In genomic region chr2:26273611-26274010, GRCm38 (mm10) we compare ENCODE assay signal across 8 mouse cellular contexts. TPM values are rescaled to one million over a fixed set of nuclear protein-coding genes. Genes with fewer than 3 reads are reported as not detected.
DNase-seq lines count a peak whose midpoint lies in the region; ATAC-seq and TF ChIP-seq lines count a peak whose summit lies in the region.

No protein-coding gene starts in this region.

- H3K4me2 ChIP-seq in intestine, embryonic 14.5 days (ENCODE audit: low read length) = no peak overlapping the region

- intact Hi-C loops in left cerebral cortex, postnatal 36 days (cut with DNase I) = loop anchor here (2.0 to 10.0 kb wide), 2 partner anchors 119 to 249 kb away; partner anchors contain the start of gene Ubac1

- TF ChIP-seq CTCF in thymus, adult 2 months (IDR thresholded peaks at IDR 0.05; ENCODE audit: borderline replicate concordance, control insufficient read depth, extremely low read depth, insufficient read depth, low read length, poor library complexity) = 0 out of 2 replicates have a peak, but pooled peaks have one; percentile 18

- peak; percentile 63; the same call in 1 of the 2 replicates for ATAC-seq in intestine, embryonic 14.5 days (replicated peaks; ENCODE audit: low FRiP score, low TSS enrichment, low read depth)

- no peaks in the 10 kb centered on the region for H3K4me1 ChIP-seq in intestine, embryonic 14.5 days (replicated peaks; ENCODE audit: control insufficient read depth, insufficient read depth, low read length)
- no peaks in the 10 kb centered on the region for H3K4me1 ChIP-seq in thymus, adult 2 months (replicated peaks; ENCODE audit: control insufficient read depth, insufficient read depth, low read length)

- TF ChIP-seq POLR2A in thymus, adult 2 months (IDR thresholded peaks at IDR 0.05; ENCODE audit: control insufficient read depth, extremely low read depth, insufficient read depth, low read length, poor library complexity) = no peak

- 20% methylated on average over 7 of the region's 7 CpGs for WGBS in intestine, embryonic 14.5 days
- WGBS in thymus, adult 2 months = 16% methylated on average over 7 of the region's 7 CpGs

- no peaks in the 10 kb centered on the region for H3K9me3 ChIP-seq in intestine, embryonic 14.5 days (ENCODE audit: control insufficient read depth, low read length)

- H3K4me3 ChIP-seq in intestine, embryonic 14.5 days (ENCODE audit: low read depth, low read length) = no peak overlapping the region
- no peak overlapping the region for H3K4me3 ChIP-seq in thymus, adult 2 months (ENCODE audit: control insufficient read depth, insufficient read depth, low read length)

- no peak overlapping the region for H3K9ac ChIP-seq in intestine, embryonic 14.5 days (ENCODE audit: low read length)

- no peaks in the 10 kb centered on the region for H3K27me3 ChIP-seq in intestine, embryonic 14.5 days (replicated peaks; ENCODE audit: control insufficient read depth, insufficient read depth, low read length)
- H3K27me3 ChIP-seq in thymus, adult 2 months (ENCODE audit: control insufficient read depth, insufficient read depth, low read length) = no peaks in the 10 kb centered on the region

- DNase-seq in left cerebral cortex, adult 18-20 months (ENCODE audit: low spot score in 2 of 2) = peak; percentile 59 to 67
- DNase-seq in left cerebral cortex, adult 11 months (ENCODE audit: low spot score) = no peak
- peak; percentile 62 for DNase-seq in cerebellum, adult 11 months
- DNase-seq in forelimb bud, embryonic 11.5 days (ENCODE audit: low read depth, low spot score) = peak; percentile 62
- DNase-seq in intestine, embryonic 14.5 days (ENCODE audit: low spot score) = peak; percentile 80
- DNase-seq in left cerebral cortex, postnatal 36 days (ENCODE audit: low spot score in 2 of 2) = peak; percentile 26 to 49
- DNase-seq in naive thymus-derived CD4-positive, alpha-beta T cell, adult 2 months (ENCODE audit: low read depth) = peak; percentile 17
- DNase-seq in thymus, adult 2 months = peak; percentile 40

- no peaks in the 10 kb centered on the region for H3K36me3 ChIP-seq in intestine, embryonic 14.5 days (ENCODE audit: control insufficient read depth, insufficient read depth, low read length)
- H3K36me3 ChIP-seq in thymus, adult 2 months (ENCODE audit: control insufficient read depth, insufficient read depth, low read length) = no peaks in the 10 kb centered on the region

- H3K27ac ChIP-seq in intestine, embryonic 14.5 days (ENCODE audit: low read depth) = no peak overlapping the region
- no peak overlapping the region for H3K27ac ChIP-seq in thymus, adult 2 months (ENCODE audit: control insufficient read depth, insufficient read depth, low read length)

RNA-seq across cellular contexts. Expression of gene Ccdc187, which starts 20.7 kb away (rescaled TPM):
- 1 to 10 TPM; 2.2 to 2.6 TPM for total RNA-seq in left cerebral cortex, adult 18-20 months (2021)
- polyA plus RNA-seq in intestine, embryonic 14.5 days (2014; fragmentation: Nextera tagmentation; extraction: Ambion mirVana) = 0.50 and 0.51 TPM in 2 replicates
- total RNA-seq in left cerebral cortex, postnatal 36 days (2021) = 1 to 10 TPM; 1.3 to 3.5 TPM
- 0.19 and 0.23 TPM in 2 replicates for polyA plus RNA-seq in thymus, adult 2 months (2012; rRNA removed)

RNA-seq across cellular contexts. Expression of gene Qsox2, which starts 36.3 kb away (rescaled TPM):
- total RNA-seq in left cerebral cortex, adult 18-20 months (2021) = 10 to 100 TPM; 20.5 to 23.1 TPM
- polyA plus RNA-seq in intestine, embryonic 14.5 days (2014; fragmentation: Nextera tagmentation; extraction: Ambion mirVana) = 23.4 and 24.6 TPM in 2 replicates
- 10 to 100 TPM; 22.8 to 23.3 TPM for total RNA-seq in left cerebral cortex, postnatal 36 days (2021)
- polyA plus RNA-seq in thymus, adult 2 months (2012; rRNA removed) = 18.3 and 22.7 TPM in 2 replicates

RNA-seq across cellular contexts. Expression of gene Gpsm1, which starts 41.7 kb away (rescaled TPM):
- 10 to 100 TPM; 50.5 to 61.3 TPM for total RNA-seq in left cerebral cortex, adult 18-20 months (2021)
- 23.4 and 26.7 TPM in 2 replicates for polyA plus RNA-seq in intestine, embryonic 14.5 days (2014; fragmentation: Nextera tagmentation; extraction: Ambion mirVana)
- 10 to 100 TPM; 44.4 to 58.4 TPM for total RNA-seq in left cerebral cortex, postnatal 36 days (2021)
- 39.7 and 57.7 TPM in 2 replicates for polyA plus RNA-seq in thymus, adult 2 months (2012; rRNA removed)
